Mouse (Mus musculus) MEL (cell line): ENCODE measurements around the gene Fxyd5.

ENCODE experiments used
- CTCF ChIP-seq, 3 experiments: IDR thresholded peaks in 2 of 3; conservative IDR thresholded peaks in 1 of 3; 2 replicates each; pipeline ENCODE4 v1.5.1; 2011 to 2012; ENCODE audit warnings: low read length in 3 of 3, low read depth in 2 of 3, mild to moderate bottlenecking in 2 of 3, improper control_type of control experiment in 1 of 3, inconsistent platforms in 1 of 3, mixed read lengths in 1 of 3, moderate library complexity in 1 of 3; ENCODE audit not compliant: control insufficient read depth in 1 of 3, insufficient read depth in 1 of 3, poor library complexity in 1 of 3, severe bottlenecking in 1 of 3
- KAT2A ChIP-seq: conservative IDR thresholded peaks from 2 replicates; pipeline ENCODE4 v1.6.1; 2012; ENCODE audit warnings: low read depth, low read length, improper control_type of control experiment, inconsistent platforms
- SIN3A ChIP-seq: IDR thresholded peaks from 2 replicates; pipeline ENCODE4 v1.6.1; 2012; ENCODE audit warnings: low read length, improper control_type of control experiment, inconsistent platforms

DNA sequence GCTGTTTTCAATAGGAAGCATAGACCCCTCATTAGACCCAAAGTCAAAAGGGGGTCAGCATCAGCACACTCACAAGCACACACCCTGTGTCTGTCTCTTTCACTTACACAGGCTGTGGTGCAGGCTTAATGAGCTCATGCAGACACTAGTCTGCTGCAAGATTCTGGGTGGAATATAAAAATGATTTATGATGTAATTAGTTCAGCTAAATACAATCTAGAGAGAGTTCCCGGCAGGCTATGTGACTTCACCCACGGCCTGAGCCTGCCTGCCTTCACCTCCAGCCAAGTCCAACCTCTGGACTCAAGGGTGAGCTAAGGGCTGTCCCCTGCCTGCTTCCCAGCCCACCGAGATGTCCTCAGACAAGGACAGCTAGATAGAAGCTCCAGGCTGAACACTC, 33.4 kb downstream of the Fxyd5 start:
- TF ChIP-seq KAT2A = no peak
- no peak for TF ChIP-seq CTCF (IDR thresholded peaks at IDR 0.05 in 2 of 3, conservative IDR thresholded peaks at IDR 0.05 in 1 of 3; ENCODE audit: control insufficient read depth in 1 of 3, insufficient read depth in 1 of 3, low read depth in 2 of 3, low read length in 3 of 3, poor library complexity in 1 of 3, severe bottlenecking in 1 of 3)
- TF ChIP-seq SIN3A = no peak
